Mouse (Mus musculus) midbrain, embryonic 11.5 days (tissue): ENCODE data around the gene Cmklr1. TPM values are rescaled to one million over a fixed set of nuclear protein-coding genes. Genes with fewer than 3 reads are reported as not detected.

Experiments
- ATAC-seq: fragments of 200-750 bp; cut with Nextera tagmentation; 2 replicates; pipeline ENCODE4 v1.8.0; 2017; ENCODE audit warnings: moderate TSS enrichment, moderate library complexity; ENCODE audit not compliant: low FRiP score
- DNase-seq: peaks from one replicate; pipeline ENCODE4 v3.0.0; 2015; ENCODE audit warnings: low spot score; ENCODE audit errors: missing footprints
- H3K27ac ChIP-seq: fragments of 300-500 bp; sonication (generic); 2 replicates; pipeline ENCODE4 v1.5.1; 2014; ENCODE audit warnings: low read depth, low read length
- H3K27me3 ChIP-seq: fragments of 300-500 bp; sonication (generic); 2 replicates; pipeline ENCODE4 v1.6.1; 2014; ENCODE audit warnings: mild to moderate bottlenecking, low read length, moderate library complexity, mixed read lengths; ENCODE audit not compliant: control insufficient read depth, insufficient read depth
- H3K36me3 ChIP-seq: fragments of 300-500 bp; sonication (generic); 2 replicates; pipeline ENCODE4 v1.6.1; 2014; ENCODE audit warnings: mild to moderate bottlenecking, low read length, moderate library complexity, mixed read lengths; ENCODE audit not compliant: control insufficient read depth, insufficient read depth
- H3K4me1 ChIP-seq: fragments of 300-500 bp; sonication (generic); 2 replicates; pipeline ENCODE4 v1.6.1; 2014; ENCODE audit warnings: low read length; ENCODE audit not compliant: control insufficient read depth, insufficient read depth
- H3K4me2 ChIP-seq: fragments of 300-500 bp; sonication (generic); 2 replicates; pipeline ENCODE4 v1.6.1; 2014; ENCODE audit warnings: mild to moderate bottlenecking, moderate library complexity
- H3K4me3 ChIP-seq: fragments of 300-500 bp; sonication (generic); 2 replicates; pipeline ENCODE4 v1.5.1; 2014; ENCODE audit warnings: low read depth, low read length
- H3K9ac ChIP-seq: fragments of 300-500 bp; sonication (generic); 2 replicates; pipeline ENCODE4 v1.6.1; 2014; ENCODE audit warnings: low read length
- H3K9me3 ChIP-seq: fragments of 300-500 bp; sonication (generic); 2 replicates; pipeline ENCODE4 v1.6.1; 2016; ENCODE audit warnings: low read length; ENCODE audit not compliant: control insufficient read depth
- WGBS: fragments of 180-500 bp; shearing (Covaris S2); extraction: QIAGEN DNeasy Blood & Tissue Kit; methylation state at CpG from one replicate; pipeline ENCODE4 v1.1.7; 2014; 5-methylcytosine and 5-hydroxymethylcytosine counted together
- polyA plus RNA-seq: library from polyadenylated mRNA; unstranded; fragments of >200 nt; fragmentation: Nextera tagmentation; extraction: Ambion mirVana; gene quantifications from 2 replicates; pipeline ENCODE4 v1.2.1, GENCODE M21; 2014

The Cmklr1 gene
- polyA plus RNA-seq, 1 experiment from 2014 or later: 2.2 TPM

GRCm38 (mm10) chr5:113664629-113665195 lies 14.5 kb upstream of the Cmklr1 start:
- ATAC-seq (no peak), DNase-seq (no peak)
- H3K9ac ChIP-seq: no peak overlapping the region
- no peak overlapping the region for H3K4me3 ChIP-seq
- H3K4me2 ChIP-seq: no peak overlapping the region
- no peaks in the 10 kb centered on the region for H3K27me3 ChIP-seq
- WGBS: 77% methylated on average over 12 of the region's 12 CpGs
- H3K27ac ChIP-seq: no peak overlapping the region
- 0 out of 2 replicates have a peak, but pooled peaks cover 4% of the 10 kb centered on the region for H3K9me3 ChIP-seq
- no peaks in the 10 kb centered on the region for H3K36me3 ChIP-seq
- no peaks in the 10 kb centered on the region for H3K4me1 ChIP-seq

DNA sequence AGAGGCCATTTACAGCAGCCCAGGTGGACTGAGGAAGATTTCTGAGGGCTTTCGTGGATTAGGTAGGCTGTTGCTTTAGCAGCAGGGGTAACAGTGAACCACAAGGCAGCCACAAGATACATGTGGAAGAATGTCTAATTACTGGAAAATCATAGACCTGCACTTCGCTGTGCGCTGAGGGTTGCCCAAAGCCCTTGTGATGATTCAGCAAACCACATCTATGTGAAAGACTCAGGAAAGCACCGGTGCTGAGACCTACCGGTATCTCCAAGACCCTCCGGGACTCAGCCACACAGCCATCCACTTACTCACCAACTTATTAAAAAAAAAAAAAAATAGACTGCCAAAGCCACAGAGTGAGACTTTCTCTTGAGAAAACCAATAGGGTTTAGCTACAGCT lies 13.9 kb upstream of the Cmklr1 start:
- 0 out of 2 replicates have a peak, but pooled peaks cover 4% of the 10 kb centered on the region for H3K9me3 ChIP-seq
- ATAC-seq (no peak), DNase-seq (no peak)
- no peak overlapping the region for H3K27ac ChIP-seq
- H3K4me2 ChIP-seq: no peak overlapping the region
- no peaks in the 10 kb centered on the region for H3K4me1 ChIP-seq
- H3K4me3 ChIP-seq: no peak overlapping the region
- no peaks in the 10 kb centered on the region for H3K36me3 ChIP-seq
- no peak overlapping the region for H3K9ac ChIP-seq
- no peaks in the 10 kb centered on the region for H3K27me3 ChIP-seq
- 91% methylated on average over 6 of the region's 6 CpGs for WGBS

GRCm38 (mm10) chr5:113660872-113661271 lies 10.6 kb upstream of the Cmklr1 start:
- no peaks in the 10 kb centered on the region for H3K9me3 ChIP-seq
- no peaks in the 10 kb centered on the region for H3K36me3 ChIP-seq
- H3K9ac ChIP-seq: no peak overlapping the region
- WGBS: 84% methylated on average over 10 of the region's 10 CpGs
- DNase-seq (no peak), ATAC-seq (no peak)
- no peaks in the 10 kb centered on the region for H3K4me1 ChIP-seq
- H3K4me2 ChIP-seq: no peak overlapping the region
- H3K4me3 ChIP-seq: no peak overlapping the region
- no peak overlapping the region for H3K27ac ChIP-seq
- H3K27me3 ChIP-seq: no peaks in the 10 kb centered on the region

DNA sequence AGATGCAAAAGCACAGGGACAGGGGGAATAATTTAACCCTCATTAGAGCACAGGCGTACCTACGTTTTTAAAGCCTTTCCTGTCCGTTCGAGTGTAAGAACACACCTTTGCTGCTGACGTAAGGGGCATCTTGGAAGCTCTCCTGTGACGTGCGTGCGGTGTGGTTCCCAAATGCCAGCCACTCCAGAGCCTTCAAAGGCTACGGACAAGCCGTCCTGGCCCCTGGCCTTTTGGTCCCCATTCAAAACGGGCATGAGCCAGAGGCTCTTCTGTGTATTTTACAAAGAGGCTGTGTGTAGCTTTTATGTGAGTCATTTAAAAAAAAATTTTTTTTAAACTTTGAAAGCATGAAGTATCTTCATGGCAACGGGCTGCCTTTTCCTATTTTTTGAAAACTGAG lies 4.6 kb upstream of the Cmklr1 start:
- no peak overlapping the region for H3K9ac ChIP-seq
- DNase-seq (no peak), ATAC-seq (no peak)
- H3K4me2 ChIP-seq: no peak overlapping the region
- no peaks in the 10 kb centered on the region for H3K36me3 ChIP-seq
- no peaks in the 10 kb centered on the region for H3K9me3 ChIP-seq
- peaks cover 2% of the 10 kb centered on the region for H3K4me1 ChIP-seq
- H3K27ac ChIP-seq: no peak overlapping the region
- no peaks in the 10 kb centered on the region; the same call in 1 of the 2 replicates for H3K27me3 ChIP-seq
- 88% methylated on average over 12 of the region's 12 CpGs for WGBS
- H3K4me3 ChIP-seq: no peak overlapping the region

DNA sequence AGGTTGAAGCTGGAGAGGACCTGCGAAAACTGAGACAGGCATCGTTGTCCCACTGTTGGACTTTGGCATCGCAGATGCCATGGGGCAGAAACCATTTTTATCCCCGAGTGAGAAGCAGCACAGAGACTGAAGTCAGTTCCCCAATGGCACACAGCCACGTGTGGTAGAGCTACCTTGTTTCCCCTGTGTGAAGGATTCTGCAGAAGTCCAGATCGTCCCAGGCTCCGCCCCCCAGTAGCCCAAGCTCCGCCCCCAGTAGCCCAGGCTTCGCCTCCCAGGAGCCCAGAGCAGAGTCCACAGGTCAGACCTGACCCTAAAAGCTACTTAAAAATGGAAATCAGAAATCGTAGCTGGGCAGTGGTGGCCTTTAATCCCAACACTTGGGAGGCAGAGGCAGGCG lies 4.0 kb upstream of the Cmklr1 start:
- Histone ChIP-seq H3K9ac (no peak overlapping the region), H3K4me1 (peaks cover 2% of the 10 kb centered on the region), H3K4me2 (no peak overlapping the region)

DNA sequence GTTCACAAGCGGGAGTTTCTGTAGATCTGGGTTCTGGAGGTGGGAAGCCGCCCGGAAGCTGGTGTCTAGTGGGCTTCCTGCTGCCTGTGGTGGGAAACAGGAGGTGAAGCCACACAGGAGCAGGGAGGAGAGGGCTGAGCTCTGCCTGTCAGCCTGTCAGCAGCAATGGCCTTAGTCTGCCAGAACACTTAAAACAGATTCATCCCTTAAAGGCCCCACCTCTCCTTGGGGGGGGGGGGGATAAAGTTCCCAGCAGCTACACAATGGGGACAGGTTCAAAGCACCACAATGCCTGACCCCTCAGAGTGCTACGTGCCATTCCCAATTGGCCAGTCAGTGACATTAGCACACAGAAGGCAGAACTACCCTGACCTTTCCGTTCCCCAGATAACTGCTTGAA lies 2.0 kb upstream of the Cmklr1 start:
- Histone ChIP-seq H3K4me2 (no peak overlapping the region), H3K4me1 (peaks cover 2% of the 10 kb centered on the region), H3K4me3 (no peak overlapping the region), H3K27me3 (no peaks in the 10 kb centered on the region; the same call in 1 of the 2 replicates), H3K9me3 (no peaks in the 10 kb centered on the region), H3K36me3 (no peaks in the 10 kb centered on the region), H3K9ac (no peak overlapping the region), H3K27ac (no peak overlapping the region)
- WGBS: 28% methylated on average over 5 of the region's 5 CpGs
- DNase-seq (no peak), ATAC-seq (no peak)

More for the DNA sequence above, 4.0 kb upstream of the Cmklr1 start:
- Histone ChIP-seq H3K27me3 (no peaks in the 10 kb centered on the region; the same call in 1 of the 2 replicates), H3K4me3 (no peak overlapping the region), H3K9me3 (no peaks in the 10 kb centered on the region), H3K27ac (no peak overlapping the region), H3K36me3 (no peaks in the 10 kb centered on the region)
- no peak for DNase-seq
- ATAC-seq: no peak
- 76% methylated on average over 11 of the region's 11 CpGs for WGBS

DNA sequence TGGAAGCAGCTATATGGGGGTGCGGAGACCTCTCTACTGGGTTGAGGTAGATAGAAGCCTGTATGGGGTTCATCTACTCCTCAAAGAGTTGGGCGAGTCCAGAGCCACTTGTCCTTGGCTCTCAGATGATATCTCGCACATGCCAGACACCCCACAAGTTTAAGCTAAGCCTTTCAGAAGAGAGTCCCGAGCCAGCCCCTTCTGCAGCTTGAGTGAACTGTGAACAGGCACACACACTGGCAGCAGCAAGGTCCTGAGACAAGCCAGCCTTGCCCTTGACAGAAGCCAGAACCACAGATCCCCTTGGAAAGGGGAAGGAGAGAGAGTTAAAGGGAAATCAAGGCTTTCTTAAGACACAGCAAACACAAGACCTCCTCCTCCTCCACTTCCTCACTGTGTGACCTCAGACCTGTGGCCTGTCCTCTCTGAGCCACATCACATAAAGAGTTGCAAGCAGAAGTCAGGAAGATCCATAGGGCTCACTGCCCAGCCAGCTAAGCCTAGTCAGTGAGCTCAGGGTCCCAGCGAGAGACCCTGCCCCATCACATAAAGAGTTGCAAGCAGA lies 1.5 kb downstream of the Cmklr1 start:
- DNase-seq (no peak), ATAC-seq (no peak)
- H3K4me3 ChIP-seq: no peak overlapping the region
- H3K27me3 ChIP-seq: no peaks in the 10 kb centered on the region; the same call in 1 of the 2 replicates
- no peaks in the 10 kb centered on the region for H3K36me3 ChIP-seq
- H3K9me3 ChIP-seq: no peaks in the 10 kb centered on the region
- peaks cover 2% of the 10 kb centered on the region for H3K4me1 ChIP-seq
- WGBS: 83% methylated on average over 5 of the region's 5 CpGs
- no peak overlapping the region for H3K27ac ChIP-seq
- H3K4me2 ChIP-seq: no peak overlapping the region
- no peak overlapping the region for H3K9ac ChIP-seq

DNA sequence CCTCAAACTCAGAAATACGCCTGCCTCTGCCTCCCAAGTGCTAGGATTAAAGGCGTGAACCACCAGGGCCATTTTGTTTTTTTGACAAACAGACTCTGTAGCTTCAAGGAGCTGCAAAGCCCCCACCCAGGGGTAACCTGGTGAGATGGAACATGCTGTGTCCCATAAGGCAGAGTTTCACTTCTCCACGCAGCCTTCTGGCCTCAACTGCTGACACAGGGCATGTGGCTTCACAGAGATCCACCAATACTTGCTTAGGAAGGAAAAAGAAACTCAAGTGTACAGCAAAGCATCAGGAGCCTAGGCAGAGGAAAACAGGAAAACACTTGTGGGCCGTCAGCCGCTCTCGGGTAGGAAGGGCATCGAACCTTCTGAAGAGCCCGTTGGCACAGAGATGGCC lies 3.1 kb downstream of the Cmklr1 start:
- WGBS: 91% methylated on average over 8 of the region's 8 CpGs
- Histone ChIP-seq H3K9me3 (no peaks in the 10 kb centered on the region), H3K4me1 (peaks cover 2% of the 10 kb centered on the region), H3K27ac (no peak overlapping the region), H3K36me3 (no peaks in the 10 kb centered on the region), H3K4me3 (no peak overlapping the region), H3K27me3 (no peaks in the 10 kb centered on the region; the same call in 1 of the 2 replicates), H3K9ac (no peak overlapping the region), H3K4me2 (no peak overlapping the region)
- DNase-seq (no peak), ATAC-seq (no peak)

DNA sequence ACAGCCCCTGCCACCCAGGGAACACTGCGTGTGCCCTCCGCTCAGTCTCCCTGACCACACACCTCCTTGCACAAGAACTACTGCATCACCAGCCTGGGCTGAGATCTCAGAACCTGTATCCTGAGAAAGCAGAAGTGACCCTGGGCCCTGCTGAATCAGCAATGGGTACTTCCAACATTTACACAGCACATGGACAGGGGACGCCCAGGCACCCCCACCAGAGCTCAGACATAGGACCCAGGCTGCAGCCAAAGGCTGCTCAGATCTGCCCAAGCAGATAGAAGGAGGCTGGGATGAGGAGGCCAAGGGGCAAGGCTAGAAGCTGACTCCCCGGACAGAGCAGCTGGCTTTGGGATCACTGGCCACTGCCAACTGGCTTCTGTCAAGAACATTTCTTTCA lies 5.7 kb downstream of the Cmklr1 start:
- DNase-seq (no peak), ATAC-seq (no peak)
- WGBS: 90% methylated on average over 4 of the region's 4 CpGs

More for the DNA sequence above, 5.7 kb downstream of the Cmklr1 start:
- H3K27ac ChIP-seq: no peak overlapping the region
- no peak overlapping the region for H3K4me3 ChIP-seq
- no peaks in the 10 kb centered on the region for H3K27me3 ChIP-seq
- no peaks in the 10 kb centered on the region for H3K4me1 ChIP-seq
- no peaks in the 10 kb centered on the region for H3K36me3 ChIP-seq
- no peak overlapping the region for H3K4me2 ChIP-seq
- H3K9me3 ChIP-seq: no peaks in the 10 kb centered on the region
- H3K9ac ChIP-seq: no peak overlapping the region
